Mouse (Mus musculus): ENCODE results near the gene Shd. TPM values are rescaled to one million over a fixed set of nuclear protein-coding genes. Genes with fewer than 3 reads are reported as not detected.

Shd gene
- 1.5 and 2.4 TPM in 2 replicates for total RNA-seq (2012; rRNA removed)

DNA sequence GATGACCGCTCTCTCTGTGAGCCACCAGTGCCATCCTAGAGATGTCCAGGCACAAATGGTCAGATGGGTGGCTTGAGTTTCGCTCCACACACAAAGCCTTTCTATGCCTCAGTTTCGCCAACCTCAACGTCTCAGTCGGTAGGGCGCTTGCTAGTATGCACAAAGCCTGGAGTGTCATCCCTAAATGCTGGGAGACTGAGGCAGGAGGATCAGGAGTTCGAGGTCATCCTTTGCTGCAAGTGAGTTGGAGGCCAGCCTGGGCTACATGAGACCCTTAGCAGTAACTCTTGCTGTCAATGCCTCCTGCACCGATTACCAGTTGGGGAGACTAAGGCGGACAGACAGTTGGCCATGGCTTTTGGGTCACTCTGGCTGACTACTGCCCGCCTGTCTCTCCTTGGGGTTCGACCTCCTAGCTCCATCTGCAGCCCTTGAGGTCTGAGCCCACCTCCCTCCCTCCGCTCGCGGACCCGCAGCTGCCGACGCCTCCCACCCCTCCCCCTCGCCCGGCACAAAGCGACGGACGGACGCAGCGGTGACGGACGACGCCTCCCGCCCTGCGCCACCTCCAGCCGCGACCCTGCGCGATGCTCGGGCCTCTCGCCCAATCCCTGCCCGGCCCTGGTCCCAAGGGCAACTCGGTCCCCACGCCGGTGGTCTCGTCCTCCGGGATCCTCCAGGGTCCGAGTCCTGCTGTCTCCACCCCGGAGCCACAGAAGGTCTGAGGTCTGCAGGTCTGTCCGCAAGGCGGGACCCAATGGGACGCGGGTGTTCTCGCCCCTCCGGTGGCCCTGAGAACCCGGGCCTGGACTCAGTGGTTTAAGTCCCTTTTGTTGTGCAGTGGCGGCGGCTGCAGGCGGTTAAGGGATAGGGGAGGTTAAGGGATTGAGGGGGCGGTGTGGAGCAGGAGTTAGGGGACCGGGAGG lies at the start of gene Shd:
Shd (plus strand) TSS at position 502 of the 926 bp plus-strand sequence.
- H3K27ac ChIP-seq (ENCODE audit: insufficient read depth, low read depth, low read length, poor library complexity, severe bottlenecking), result no peak within 1 kb of the TSS
- peaks cover 15% of the 10 kb centered on the region; the same call in 1 of the 2 replicates for H3K36me3 ChIP-seq (ENCODE audit: control insufficient read depth, insufficient read depth, low read length, poor library complexity, severe bottlenecking)
- in situ Hi-C loops (cut with MboI; ENCODE audit: low sequenced_read_pairs in 2 of 2, unreplicated experiment in 2 of 2), result no loop called here
- TF ChIP-seq HCFC1 (IDR thresholded peaks at IDR 0.05; ENCODE audit: borderline replicate concordance, insufficient read depth, low read length) (no peak), MAFK (IDR thresholded peaks at IDR 0.05; ENCODE audit: insufficient read depth, low read depth, low read length) (no peak), CHD2 (IDR thresholded peaks at IDR 0.05; ENCODE audit: low read depth, low read length) (no peak), ZNF384 (IDR thresholded peaks at IDR 0.05; ENCODE audit: low read depth, low read length) (no peak), ZC3H11A (IDR thresholded peaks at IDR 0.05; ENCODE audit: borderline replicate concordance, low read depth, low read length) (no peak)
- DNase-seq (ENCODE audit: low read depth, low spot score), result no peak
- peak within 1 kb of the TSS; percentile 68 to 70 for H3K4me3 ChIP-seq (ENCODE audit: insufficient read depth in 1 of 2, low read depth in 1 of 2, low read length in 2 of 2, poor library complexity in 1 of 2, severe bottlenecking in 1 of 2)
- H3K9ac ChIP-seq (ENCODE audit: insufficient read depth, low read depth, low read length, poor library complexity, severe bottlenecking), result peak within 1 kb of the TSS; percentile 42
- no peaks in the 10 kb centered on the region for H3K9me3 ChIP-seq (ENCODE audit: control insufficient read depth, insufficient read depth, low read depth, low read length)
- peaks cover 0 to 13% of the 10 kb centered on the region in 2 experiments; a peak in 1 of 4 replicates for H3K4me1 ChIP-seq (ENCODE audit: control insufficient read depth in 2 of 2, insufficient read depth in 2 of 2, low read length in 2 of 2, poor library complexity in 1 of 2)

- Histone ChIP-seq H3K4me3 (ENCODE audit: insufficient read depth in 1 of 2, low read depth in 1 of 2, low read length in 2 of 2, poor library complexity in 1 of 2, severe bottlenecking in 1 of 2) (peak overlapping the region; percentile 76 to 82), H3K9ac (ENCODE audit: insufficient read depth, low read depth, low read length, poor library complexity, severe bottlenecking) (peak overlapping the region; percentile 83), H3K4me1 (ENCODE audit: control insufficient read depth in 2 of 2, insufficient read depth in 2 of 2, low read length in 2 of 2, poor library complexity in 1 of 2) (no peaks in the 10 kb centered on the region; a peak in 1 of 4 replicates), H3K9me3 (ENCODE audit: control insufficient read depth, insufficient read depth, low read depth, low read length) (peaks cover 3% of the 10 kb centered on the region; the same call in 1 of the 2 replicates), H3K36me3 (ENCODE audit: control insufficient read depth, insufficient read depth, low read length, poor library complexity, severe bottlenecking) (no peaks in the 10 kb centered on the region), H3K27ac (ENCODE audit: insufficient read depth, low read depth, low read length, poor library complexity, severe bottlenecking) (peak overlapping the region; percentile 54; the same call in 1 of the 2 replicates)
- TF ChIP-seq CHD2 (IDR thresholded peaks at IDR 0.05; ENCODE audit: low read depth, low read length), result peak; percentile 63
- no peak for TF ChIP-seq HCFC1 (IDR thresholded peaks at IDR 0.05; ENCODE audit: borderline replicate concordance, insufficient read depth, low read length)
- in situ Hi-C loops (cut with MboI; ENCODE audit: low sequenced_read_pairs in 2 of 2, unreplicated experiment in 2 of 2), result no loop called here
- DNase-seq (ENCODE audit: low read depth, low spot score), result peak; percentile 83
These were observed 38.4 kb upstream of the Shd start for GRCm38 (mm10) chr17:55931553-55932502.

GRCm38 (mm10) chr17:55932635-55933034 lies 37.6 kb upstream of the Shd start:
- Histone ChIP-seq H3K9ac (ENCODE audit: insufficient read depth, low read depth, low read length, poor library complexity, severe bottlenecking) (no peak overlapping the region), H3K27ac (ENCODE audit: insufficient read depth, low read depth, low read length, poor library complexity, severe bottlenecking) (no peak overlapping the region)
- in situ Hi-C loops (cut with MboI; ENCODE audit: low sequenced_read_pairs in 2 of 2, unreplicated experiment in 2 of 2), result no loop called here

GRCm38 (mm10) chr17:55933191-55933590 lies 37.1 kb upstream of the Shd start:
- Histone ChIP-seq H3K4me3 (ENCODE audit: insufficient read depth in 1 of 2, low read depth in 1 of 2, low read length in 2 of 2, poor library complexity in 1 of 2, severe bottlenecking in 1 of 2) (peak overlapping the region in 1 of 2 experiments; percentile 10; a peak in 1 of 4 replicates), H3K9ac (ENCODE audit: insufficient read depth, low read depth, low read length, poor library complexity, severe bottlenecking) (no peak overlapping the region), H3K27ac (ENCODE audit: insufficient read depth, low read depth, low read length, poor library complexity, severe bottlenecking) (no peak overlapping the region), H3K36me3 (ENCODE audit: control insufficient read depth, insufficient read depth, low read length, poor library complexity, severe bottlenecking) (no peaks in the 10 kb centered on the region), H3K4me1 (ENCODE audit: control insufficient read depth in 2 of 2, insufficient read depth in 2 of 2, low read length in 2 of 2, poor library complexity in 1 of 2) (no peaks in the 10 kb centered on the region; a peak in 1 of 4 replicates), H3K9me3 (ENCODE audit: control insufficient read depth, insufficient read depth, low read depth, low read length) (peaks cover 3% of the 10 kb centered on the region; the same call in 1 of the 2 replicates)
- in situ Hi-C loops (cut with MboI; ENCODE audit: low sequenced_read_pairs in 2 of 2, unreplicated experiment in 2 of 2), result no loop called here
- TF ChIP-seq ZNF384 (IDR thresholded peaks at IDR 0.05; ENCODE audit: low read depth, low read length) (no peak), ZC3H11A (IDR thresholded peaks at IDR 0.05; ENCODE audit: borderline replicate concordance, low read depth, low read length) (no peak), MAFK (IDR thresholded peaks at IDR 0.05; ENCODE audit: insufficient read depth, low read depth, low read length) (no peak), CHD2 (IDR thresholded peaks at IDR 0.05; ENCODE audit: low read depth, low read length) (no peak), HCFC1 (IDR thresholded peaks at IDR 0.05; ENCODE audit: borderline replicate concordance, insufficient read depth, low read length) (no peak)
- DNase-seq (ENCODE audit: low read depth, low spot score), result no peak

More at GRCm38 (mm10) chr17:55932635-55933034, 37.6 kb upstream of the Shd start:
- Histone ChIP-seq H3K4me3 (ENCODE audit: insufficient read depth in 1 of 2, low read depth in 1 of 2, low read length in 2 of 2, poor library complexity in 1 of 2, severe bottlenecking in 1 of 2) (peak overlapping the region; percentile 68 to 82), H3K36me3 (ENCODE audit: control insufficient read depth, insufficient read depth, low read length, poor library complexity, severe bottlenecking) (no peaks in the 10 kb centered on the region), H3K4me1 (ENCODE audit: control insufficient read depth in 2 of 2, insufficient read depth in 2 of 2, low read length in 2 of 2, poor library complexity in 1 of 2) (no peaks in the 10 kb centered on the region; a peak in 1 of 4 replicates), H3K9me3 (ENCODE audit: control insufficient read depth, insufficient read depth, low read depth, low read length) (peaks cover 3% of the 10 kb centered on the region; the same call in 1 of the 2 replicates)
- DNase-seq (ENCODE audit: low read depth, low spot score), result no peak
- TF ChIP-seq ZNF384 (IDR thresholded peaks at IDR 0.05; ENCODE audit: low read depth, low read length) (no peak), ZC3H11A (IDR thresholded peaks at IDR 0.05; ENCODE audit: borderline replicate concordance, low read depth, low read length) (no peak), MAFK (IDR thresholded peaks at IDR 0.05; ENCODE audit: insufficient read depth, low read depth, low read length) (no peak), CHD2 (IDR thresholded peaks at IDR 0.05; ENCODE audit: low read depth, low read length) (no peak), HCFC1 (IDR thresholded peaks at IDR 0.05; ENCODE audit: borderline replicate concordance, insufficient read depth, low read length) (no peak)
